Mouse (Mus musculus) kidney, embryonic 15.5 days (tissue): Measurements from ENCODE around the gene Acot5. TPM values are rescaled to one million over a fixed set of nuclear protein-coding genes. Genes with fewer than 3 reads are reported as not detected.
"Not testable (repeated sequence)": the region's sequence is repeated elsewhere in the genome, so short reads cannot be mapped to it uniquely, and the experiment has no call there.

Source experiments
- ATAC-seq: fragments of 200-750 bp; cut with Nextera tagmentation; replicated peaks from 2 replicates; pipeline ENCODE4 v1.8.0; 2017; ENCODE audit warnings: moderate TSS enrichment; ENCODE audit not compliant: low FRiP score
- H3K27ac ChIP-seq: fragments of 300-500 bp; sonication (generic); 2 replicates; pipeline ENCODE4 v1.5.1; 2015; ENCODE audit warnings: mild to moderate bottlenecking, inconsistent platforms
- H3K27me3 ChIP-seq: fragments of 300-500 bp; sonication (generic); 2 replicates; pipeline ENCODE4 v1.6.1; 2015; ENCODE audit warnings: inconsistent platforms
- H3K36me3 ChIP-seq: fragments of 300-500 bp; sonication (generic); 2 replicates; pipeline ENCODE4 v1.6.1; 2015; ENCODE audit warnings: inconsistent platforms
- H3K4me1 ChIP-seq: fragments of 300-500 bp; sonication (generic); 2 replicates; pipeline ENCODE4 v1.6.1; 2015; ENCODE audit warnings: inconsistent platforms
- H3K4me2 ChIP-seq: fragments of 300-500 bp; sonication (generic); 2 replicates; pipeline ENCODE4 v1.6.1; 2015; ENCODE audit warnings: moderate library complexity, mild to moderate bottlenecking, inconsistent platforms
- H3K4me3 ChIP-seq: fragments of 300-500 bp; sonication (generic); replicated peaks from 2 replicates; pipeline ENCODE4 v1.5.1; 2015; ENCODE audit warnings: mild to moderate bottlenecking, inconsistent platforms
- H3K9ac ChIP-seq: fragments of 300-500 bp; sonication (generic); 2 replicates; pipeline ENCODE4 v1.6.1; 2015; ENCODE audit warnings: mild to moderate bottlenecking, inconsistent platforms
- H3K9me3 ChIP-seq: fragments of 300-500 bp; sonication (generic); replicated peaks from 2 replicates; pipeline ENCODE4 v1.6.1; 2016; ENCODE audit warnings: inconsistent platforms
- WGBS: fragments of 180-500 bp; shearing (Covaris S2); methylation state at CpG from one replicate; pipeline ENCODE4 v1.1.7; 2015; ENCODE audit warnings: mixed read lengths; 5-methylcytosine and 5-hydroxymethylcytosine counted together
- polyA plus RNA-seq: library from polyadenylated mRNA; unstranded; fragments of >200 nt; fragmentation: Nextera tagmentation; extraction: Ambion mirVana; gene quantifications from 2 replicates; pipeline ENCODE4 v1.2.1, GENCODE M21; 2015

The Acot5 gene
- polyA plus RNA-seq, 1 experiment from 2014 or later: not detected

DNA sequence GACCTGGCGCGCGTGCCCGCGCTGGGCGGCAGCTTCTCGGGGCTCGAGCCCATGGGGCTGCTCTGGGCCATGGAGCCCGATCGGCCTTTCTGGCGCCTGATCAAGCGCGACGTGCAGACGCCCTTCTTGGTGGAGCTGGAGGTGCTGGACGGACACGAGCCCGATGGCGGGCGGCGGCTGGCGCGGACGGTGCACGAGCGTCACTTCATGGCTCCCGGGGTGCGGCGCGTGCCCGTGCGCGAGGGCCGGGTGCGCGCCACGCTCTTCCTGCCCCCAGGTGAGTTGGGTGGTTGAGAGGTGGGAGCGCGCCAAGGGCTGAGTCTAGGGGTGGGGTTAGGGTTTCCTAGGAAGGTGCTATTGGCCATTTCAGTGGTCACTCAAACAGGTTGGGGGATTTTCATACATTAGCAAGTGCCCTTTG lies 30.4 kb upstream of the Acot5 start, which contains the start of gene Gm49366:
TSS of gene Gm49366 (plus strand) at position 245 of the 421 bp plus-strand sequence.
- 5% methylated on average over 39 of the region's 39 CpGs for WGBS
- H3K36me3 ChIP-seq, H3K4me1 ChIP-seq, H3K9me3 ChIP-seq, H3K27ac ChIP-seq, H3K27me3 ChIP-seq: not testable (repeated sequence)
- Histone ChIP-seq H3K4me2 (peak within 1 kb of the TSS; percentile 75), H3K4me3 (peak within 1 kb of the TSS; percentile 51), H3K9ac (peak within 1 kb of the TSS; percentile 52)
- ATAC-seq: peak; percentile 75

DNA sequence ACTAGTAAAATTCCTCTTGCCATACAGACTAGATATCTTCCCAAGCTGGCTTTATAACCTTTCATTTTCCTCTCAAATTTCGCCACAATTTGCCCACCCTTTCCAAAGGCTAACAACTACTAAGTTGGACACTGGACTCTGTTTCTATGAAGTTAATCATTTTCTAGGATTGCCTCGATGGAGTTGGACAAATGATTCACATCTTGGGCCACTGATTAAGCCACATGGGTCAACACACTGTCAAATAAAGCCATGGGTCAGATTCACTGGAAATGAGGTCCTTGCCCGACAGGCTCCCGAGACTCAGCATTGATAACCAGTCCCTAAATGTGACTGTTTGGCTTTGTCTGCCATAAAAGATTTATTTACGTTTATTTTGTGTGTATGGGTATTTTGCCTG lies 26.9 kb upstream of the Acot5 start:
- H3K27ac ChIP-seq: peak overlapping the region; percentile 59
- 0 out of 2 replicates have a peak, but pooled peaks have one; percentile 19 for ATAC-seq

DNA sequence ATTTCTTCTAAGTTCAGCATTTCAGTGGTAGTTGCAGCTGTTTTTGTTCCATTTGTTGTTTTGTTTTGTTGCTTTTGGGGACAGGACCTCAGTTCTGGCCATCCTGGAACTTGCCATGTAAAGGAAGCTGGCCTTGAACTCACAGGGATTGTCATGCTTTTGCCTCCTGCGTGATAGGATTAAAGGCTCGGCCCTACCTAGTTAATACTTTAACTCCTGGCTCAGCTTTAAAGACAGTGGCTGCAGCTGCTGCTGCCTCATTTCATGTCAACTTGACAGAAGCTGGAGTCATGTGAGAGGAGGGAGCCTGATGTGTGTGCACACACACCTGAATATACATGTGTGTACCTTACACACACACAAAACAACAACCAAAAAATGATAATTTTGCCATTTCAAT lies 25.1 kb upstream of the Acot5 start:
- no peak for ATAC-seq
- Histone ChIP-seq H3K9me3 (peaks cover 14% of the 10 kb centered on the region), H3K9ac (no peak overlapping the region), H3K4me1 (no peaks in the 10 kb centered on the region), H3K36me3 (no peaks in the 10 kb centered on the region), H3K4me2 (no peak overlapping the region), H3K27me3 (no peaks in the 10 kb centered on the region), H3K4me3 (no peak overlapping the region), H3K27ac (no peak overlapping the region)
- 71% methylated on average over 2 of the region's 2 CpGs for WGBS

More for the DNA sequence above, 26.9 kb upstream of the Acot5 start:
- H3K9ac ChIP-seq: no peak overlapping the region
- H3K36me3 ChIP-seq: no peaks in the 10 kb centered on the region
- H3K9me3 ChIP-seq: peaks cover 4% of the 10 kb centered on the region; the same call in 1 of the 2 replicates
- 73% methylated on average over 5 of the region's 5 CpGs for WGBS
- no peak overlapping the region for H3K4me3 ChIP-seq
- no peak overlapping the region for H3K4me2 ChIP-seq
- H3K4me1 ChIP-seq: peaks cover 3% of the 10 kb centered on the region; the same call in 1 of the 2 replicates
- peaks cover 5% of the 10 kb centered on the region; the same call in 1 of the 2 replicates for H3K27me3 ChIP-seq

DNA sequence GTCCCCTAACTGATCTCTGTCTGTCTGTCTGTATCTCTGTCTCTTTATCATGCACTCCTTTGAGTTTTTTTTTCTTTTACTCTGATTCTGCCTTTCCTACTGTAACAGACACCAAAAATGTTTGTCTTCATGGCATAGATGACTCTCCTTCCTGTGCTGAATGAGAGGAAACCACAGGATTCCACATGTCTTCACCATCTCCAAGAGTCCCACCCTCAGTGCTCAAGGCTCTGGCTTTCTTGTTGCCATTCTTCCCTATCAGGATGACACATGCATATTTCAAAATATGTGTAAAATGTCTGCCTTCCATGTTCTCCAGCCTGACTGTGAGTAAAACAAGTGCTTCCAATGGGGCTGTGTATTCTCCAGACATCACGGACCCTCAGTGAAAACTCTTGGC lies 22.2 kb upstream of the Acot5 start:
- Histone ChIP-seq H3K27ac (no peak overlapping the region), H3K4me3 (no peak overlapping the region), H3K9ac (no peak overlapping the region), H3K27me3 (0 out of 2 replicates have a peak, but pooled peaks cover 4% of the 10 kb centered on the region), H3K9me3 (peaks cover 9% of the 10 kb centered on the region), H3K36me3 (no peaks in the 10 kb centered on the region), H3K4me1 (no peaks in the 10 kb centered on the region), H3K4me2 (no peak overlapping the region)
- no peak for ATAC-seq
- WGBS: 97% methylated on average over 1 of the region's 1 CpGs

DNA sequence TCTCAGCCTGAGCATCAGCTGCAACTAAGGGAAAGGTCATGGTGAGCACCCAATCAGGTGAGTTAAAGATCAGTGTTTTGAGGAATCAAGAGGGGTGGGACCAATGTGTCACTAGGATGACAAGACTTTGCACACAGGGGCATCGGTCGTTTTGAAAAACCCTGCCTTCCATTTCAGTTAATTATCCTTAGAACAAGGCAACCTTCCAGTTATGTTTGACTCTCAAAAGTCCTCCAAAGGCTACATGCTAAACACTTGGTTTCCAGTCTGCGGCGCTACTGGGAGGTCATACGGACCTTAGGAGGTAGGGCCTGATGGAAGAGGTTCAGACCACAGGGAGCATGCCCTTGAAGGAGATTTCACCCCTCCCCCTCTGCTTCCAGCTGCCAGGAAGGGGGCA lies 18.4 kb upstream of the Acot5 start:
- ATAC-seq, H3K4me1 ChIP-seq, H3K9me3 ChIP-seq, H3K4me2 ChIP-seq, H3K36me3 ChIP-seq, H3K4me3 ChIP-seq, H3K9ac ChIP-seq, H3K27ac ChIP-seq: not testable (repeated sequence)
- WGBS: 87% methylated on average over 5 of the region's 5 CpGs
- peaks cover 30% of the 10 kb centered on the region for H3K27me3 ChIP-seq

DNA sequence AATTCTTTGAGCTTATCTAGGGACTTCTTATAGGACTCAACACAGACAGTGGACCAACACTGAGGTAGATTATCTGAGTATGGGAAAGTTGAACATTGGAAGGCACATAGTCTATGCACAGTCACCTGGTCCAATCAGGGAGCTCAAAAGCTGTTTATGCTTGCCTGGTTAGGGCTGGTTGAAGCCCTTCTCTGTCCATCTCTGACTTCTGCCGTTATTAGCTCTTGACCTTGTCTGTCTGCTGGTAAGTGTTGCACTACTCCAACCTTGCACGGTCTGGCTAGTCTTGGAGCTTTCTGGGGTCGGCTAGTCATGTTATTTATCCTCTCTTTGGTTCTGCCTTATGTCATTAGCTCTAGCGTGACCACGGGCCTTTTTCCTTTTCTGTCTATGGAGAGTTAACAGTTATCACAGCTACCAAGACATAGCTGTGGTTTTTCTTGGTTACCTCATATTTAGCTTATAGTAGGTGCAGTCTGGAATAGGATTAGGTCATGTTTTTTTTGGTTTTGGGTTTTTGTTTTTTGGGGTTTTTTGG lies 17.1 kb upstream of the Acot5 start, which contains the start of gene Acot3:
TSS of gene Acot3 (plus strand) at position 208 of the 538 bp plus-strand sequence.
- peaks cover 9% of the 10 kb centered on the region for H3K9me3 ChIP-seq
- peaks cover 10% of the 10 kb centered on the region for H3K4me1 ChIP-seq
- no peak within 1 kb of the TSS for H3K9ac ChIP-seq
- H3K4me3 ChIP-seq: peak within 1 kb of the TSS; percentile 51
- H3K4me2 ChIP-seq: peak within 1 kb of the TSS; percentile 94
- WGBS: 73% methylated on average over 5 of the region's 5 CpGs
- no peak for ATAC-seq
- no peaks in the 10 kb centered on the region for H3K36me3 ChIP-seq
- H3K27me3 ChIP-seq: peaks cover 30% of the 10 kb centered on the region
- no peak within 1 kb of the TSS for H3K27ac ChIP-seq

DNA sequence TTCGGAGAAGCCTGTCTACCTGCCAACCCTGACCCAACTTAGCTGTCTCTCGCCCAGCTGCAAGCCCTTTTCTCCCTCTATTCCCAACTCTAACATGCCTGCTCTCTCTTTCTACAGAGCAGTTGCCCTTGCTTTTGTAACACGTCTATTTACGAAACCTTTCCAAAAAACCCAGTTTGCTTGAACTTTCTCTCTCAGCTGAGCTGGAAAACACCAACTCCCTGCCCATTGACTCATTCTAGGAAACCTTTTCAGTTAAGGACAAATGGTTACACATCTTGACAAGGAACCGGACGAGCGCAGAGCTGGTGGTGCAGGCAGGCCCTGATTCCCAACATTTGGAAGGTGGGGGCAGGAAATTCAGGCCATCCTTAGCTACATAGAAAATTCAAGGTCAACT lies 16.5 kb upstream of the Acot5 start:
- Histone ChIP-seq H3K9me3 (peaks cover 9% of the 10 kb centered on the region), H3K9ac (no peak overlapping the region), H3K4me3 (0 out of 2 replicates have a peak overlapping the region, but pooled peaks have one; percentile 3), H3K4me2 (peak overlapping the region; percentile 94; the same call in 1 of the 2 replicates), H3K27ac (no peak overlapping the region), H3K4me1 (peaks cover 10% of the 10 kb centered on the region), H3K36me3 (no peaks in the 10 kb centered on the region), H3K27me3 (peaks cover 30% of the 10 kb centered on the region)
- no peak for ATAC-seq
- WGBS: 89% methylated on average over 7 of the region's 7 CpGs

DNA sequence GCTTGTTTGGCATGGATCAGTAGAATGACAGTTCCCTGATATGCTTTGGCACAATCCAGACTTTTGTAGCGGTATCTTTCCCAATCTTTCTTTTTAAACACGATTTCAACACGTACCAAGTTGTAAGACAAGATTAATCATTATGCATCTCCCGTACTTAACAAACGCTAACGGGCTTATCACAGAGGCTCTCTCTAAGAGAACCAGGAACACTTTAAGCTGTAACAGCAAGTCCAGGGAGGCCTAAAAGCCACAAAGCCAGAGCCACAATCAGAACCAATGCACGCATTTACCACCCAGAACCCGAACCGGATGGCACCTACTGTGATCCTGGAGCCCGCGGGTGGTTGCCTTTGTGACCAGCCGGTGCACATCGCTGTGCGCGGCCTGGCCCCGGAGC lies 16.0 kb upstream of the Acot5 start:
- ATAC-seq: no peak
- 16% methylated on average over 16 of the region's 16 CpGs for WGBS
- Histone ChIP-seq H3K36me3 (no peaks in the 10 kb centered on the region), H3K27me3 (peaks cover 30% of the 10 kb centered on the region), H3K27ac (no peak overlapping the region), H3K9me3 (peaks cover 7% of the 10 kb centered on the region), H3K4me1 (peaks cover 10% of the 10 kb centered on the region), H3K4me3 (peak overlapping the region; percentile 51), H3K9ac (peak overlapping the region; percentile 41), H3K4me2 (peak overlapping the region; percentile 94)

DNA sequence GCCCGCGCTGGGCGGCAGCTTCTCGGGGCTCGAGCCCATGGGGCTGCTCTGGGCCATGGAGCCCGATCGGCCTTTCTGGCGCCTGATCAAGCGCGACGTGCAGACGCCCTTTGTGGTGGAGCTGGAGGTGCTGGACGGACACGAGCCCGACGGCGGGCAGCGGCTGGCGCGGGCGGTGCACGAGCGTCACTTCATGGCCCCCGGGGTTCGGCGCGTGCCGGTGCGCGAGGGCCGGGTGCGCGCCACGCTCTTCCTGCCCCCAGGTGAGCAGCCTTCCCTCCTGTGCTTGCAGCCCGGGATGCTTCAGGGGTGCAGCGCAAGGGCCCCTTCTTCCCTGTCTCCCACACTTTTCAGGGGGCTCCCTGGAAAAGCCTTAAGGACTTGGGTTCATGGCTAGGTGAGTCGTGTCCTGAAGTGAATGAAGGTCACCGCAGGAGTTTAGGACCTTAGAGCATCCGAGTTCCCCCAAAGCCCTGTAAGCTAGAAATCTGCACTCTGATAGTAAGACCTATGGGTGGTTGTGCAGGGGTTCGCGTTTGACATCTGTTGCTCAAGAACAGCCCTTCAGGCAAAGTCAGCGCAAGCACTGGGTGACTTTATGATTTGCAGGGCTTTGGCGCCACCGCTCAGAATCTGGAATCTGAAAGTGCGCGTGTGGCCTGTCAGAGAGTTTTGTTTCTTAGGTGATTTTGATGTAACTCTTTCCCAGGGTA lies 15.3 kb upstream of the Acot5 start:
- Histone ChIP-seq H3K4me3 (peak overlapping the region; percentile 51), H3K4me2 (peak overlapping the region; percentile 94), H3K4me1 (peaks cover 10% of the 10 kb centered on the region), H3K36me3 (no peaks in the 10 kb centered on the region), H3K9ac (peak overlapping the region; percentile 41), H3K27ac (no peak overlapping the region), H3K9me3 (0 out of 2 replicates have a peak, but pooled peaks cover under 1% of the 10 kb centered on the region), H3K27me3 (peaks cover 30% of the 10 kb centered on the region)
- 4% methylated on average over 28 of the region's 46 CpGs for WGBS
- peak; percentile 29; the same call in 1 of the 2 replicates for ATAC-seq

DNA sequence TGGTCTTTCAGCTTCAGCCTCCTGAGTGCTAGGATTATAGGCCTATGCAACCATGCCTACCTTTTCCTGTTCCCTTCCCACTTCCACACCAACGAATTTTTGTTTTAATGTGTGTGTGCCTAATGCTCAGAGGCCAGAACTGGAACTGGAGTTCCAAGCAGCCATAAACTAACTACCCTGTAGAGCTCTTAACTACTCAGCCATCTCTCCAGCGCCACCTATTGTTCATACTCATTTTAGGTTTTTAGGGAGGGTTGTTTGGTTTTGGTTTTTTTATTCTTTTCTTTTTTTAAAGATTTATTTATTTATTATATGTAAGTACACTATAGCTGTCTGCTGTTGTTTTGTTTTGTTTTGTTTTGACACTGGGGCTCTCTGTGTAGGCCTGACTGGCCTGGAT lies 8.2 kb upstream of the Acot5 start:
- 35% methylated on average over 2 of the region's 2 CpGs for WGBS
- Histone ChIP-seq H3K4me2 (no peak overlapping the region), H3K27ac (no peak overlapping the region), H3K9me3 (no peaks in the 10 kb centered on the region), H3K4me1 (no peaks in the 10 kb centered on the region), H3K4me3 (no peak overlapping the region), H3K9ac (no peak overlapping the region), H3K36me3 (no peaks in the 10 kb centered on the region), H3K27me3 (peaks cover 3% of the 10 kb centered on the region; the same call in 1 of the 2 replicates)
- ATAC-seq: no peak

DNA sequence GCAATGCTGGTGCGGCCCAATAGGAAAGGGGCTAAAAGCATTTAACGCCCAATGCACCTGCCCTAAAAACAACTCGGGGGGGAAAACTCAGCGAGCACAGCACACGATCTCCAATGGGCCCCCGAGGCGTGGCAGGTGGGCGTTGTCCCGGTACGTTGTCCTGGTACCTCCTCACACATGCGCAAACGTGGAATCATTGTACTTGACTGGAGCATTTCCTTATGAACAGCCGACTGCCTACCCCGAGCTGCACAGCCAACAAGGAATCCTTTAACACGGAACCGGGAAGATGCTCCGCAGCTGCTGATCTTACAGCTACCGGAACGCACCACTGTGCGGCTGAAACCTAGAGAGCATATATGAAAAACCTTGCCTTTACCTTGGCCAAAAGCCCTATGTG lies 6.8 kb upstream of the Acot5 start:
- no peaks in the 10 kb centered on the region for H3K9me3 ChIP-seq
- ATAC-seq: no peak
- no peak overlapping the region for H3K9ac ChIP-seq
- H3K36me3 ChIP-seq: no peaks in the 10 kb centered on the region
- H3K27ac ChIP-seq: no peak overlapping the region
- no peak overlapping the region for H3K4me3 ChIP-seq
- WGBS: 94% methylated on average over 20 of the region's 20 CpGs
- no peak overlapping the region for H3K4me2 ChIP-seq
- no peaks in the 10 kb centered on the region for H3K4me1 ChIP-seq
- peaks cover 12% of the 10 kb centered on the region for H3K27me3 ChIP-seq

DNA sequence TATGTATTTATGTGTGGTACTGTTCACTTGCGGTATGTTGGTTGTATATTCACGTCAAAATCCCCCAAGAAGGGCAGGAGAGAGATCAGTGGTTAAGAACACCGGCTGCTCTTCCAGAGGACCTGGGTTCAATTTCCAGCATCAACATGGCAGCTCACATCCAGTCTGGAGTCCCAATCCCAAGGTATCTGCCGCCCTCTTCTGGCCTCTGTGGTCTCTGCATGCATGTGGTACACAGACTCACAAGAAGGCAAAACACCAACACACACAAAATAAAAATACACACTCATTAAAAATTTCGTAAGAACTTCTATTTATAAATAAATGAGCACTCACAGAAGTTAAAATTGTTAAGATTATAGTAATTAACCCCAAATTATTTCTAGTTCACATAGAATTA lies 5.9 kb upstream of the Acot5 start:
- Histone ChIP-seq H3K9ac (no peak overlapping the region), H3K4me2 (no peak overlapping the region), H3K36me3 (no peaks in the 10 kb centered on the region), H3K27ac (no peak overlapping the region), H3K27me3 (peaks cover 21% of the 10 kb centered on the region), H3K9me3 (no peaks in the 10 kb centered on the region), H3K4me3 (no peak overlapping the region), H3K4me1 (no peaks in the 10 kb centered on the region)
- WGBS: 76% methylated on average over 5 of the region's 5 CpGs
- ATAC-seq: no peak
